Mouse (Mus musculus) testis, adult 2 months (tissue): ENCODE results near the gene Rflna. TPM values are rescaled to one million over a fixed set of nuclear protein-coding genes. Genes with fewer than 3 reads are reported as not detected.

ENCODE experiments used
- H3K27ac ChIP-seq: fragments of 200-500 bp; 2 replicates; pipeline ENCODE4 v1.5.1; 2012; ENCODE audit warnings: low read depth, low read length; ENCODE audit not compliant: control insufficient read depth, insufficient read depth
- H3K27me3 ChIP-seq: fragments of 200-500 bp; 2 replicates; pipeline ENCODE4 v1.6.1; 2012; ENCODE audit warnings: mild to moderate bottlenecking, low read length, moderate library complexity; ENCODE audit not compliant: control insufficient read depth, insufficient read depth
- H3K36me3 ChIP-seq: fragments of 200-500 bp; 2 replicates; pipeline ENCODE4 v1.6.1; 2012; ENCODE audit warnings: mild to moderate bottlenecking, low read length; ENCODE audit not compliant: control insufficient read depth, insufficient read depth
- H3K4me1 ChIP-seq: fragments of 200-500 bp; 2 replicates; pipeline ENCODE4 v1.6.1; 2012; ENCODE audit warnings: low read length; ENCODE audit not compliant: control insufficient read depth, insufficient read depth
- H3K4me3 ChIP-seq: fragments of 200-500 bp; 2 replicates; pipeline ENCODE4 v1.5.1; 2012; ENCODE audit warnings: low read depth, mild to moderate bottlenecking, low read length, moderate library complexity, mixed read lengths; ENCODE audit not compliant: control insufficient read depth
- CTCF ChIP-seq: fragments of 200-500 bp; IDR thresholded peaks from 2 replicates; pipeline ENCODE4 v1.5.1; 2012; ENCODE audit warnings: low read depth, mild to moderate bottlenecking, inconsistent platforms, low read length, moderate library complexity; ENCODE audit not compliant: control insufficient read depth, insufficient read depth, insufficient replicate concordance
- POLR2A ChIP-seq: fragments of 200-500 bp; IDR thresholded peaks from 2 replicates; pipeline ENCODE4 v1.6.1; 2012; ENCODE audit warnings: low read depth, mild to moderate bottlenecking, inconsistent platforms, low read length, moderate library complexity; ENCODE audit not compliant: control insufficient read depth
- polyA plus RNA-seq: library from polyadenylated mRNA; depleted of rRNA; stranded (reverse); fragments of >200 nt; gene quantifications from 2 replicates; pipeline ENCODE4 v1.2.3, GENCODE M21; 2012

Rflna gene
- polyA plus RNA-seq, 1 experiment: 0.19 TPM

GRCm38 (mm10) chr5:125052603-125053488 lies 49.8 kb downstream of the Rflna start:
- no peak overlapping the region for H3K27ac ChIP-seq
- H3K4me1 ChIP-seq: peaks cover 2% of the 10 kb centered on the region
- no peaks in the 10 kb centered on the region for H3K27me3 ChIP-seq
- no peaks in the 10 kb centered on the region for H3K36me3 ChIP-seq
- TF ChIP-seq CTCF (no peak), POLR2A (no peak)
- no peak overlapping the region for H3K4me3 ChIP-seq

DNA sequence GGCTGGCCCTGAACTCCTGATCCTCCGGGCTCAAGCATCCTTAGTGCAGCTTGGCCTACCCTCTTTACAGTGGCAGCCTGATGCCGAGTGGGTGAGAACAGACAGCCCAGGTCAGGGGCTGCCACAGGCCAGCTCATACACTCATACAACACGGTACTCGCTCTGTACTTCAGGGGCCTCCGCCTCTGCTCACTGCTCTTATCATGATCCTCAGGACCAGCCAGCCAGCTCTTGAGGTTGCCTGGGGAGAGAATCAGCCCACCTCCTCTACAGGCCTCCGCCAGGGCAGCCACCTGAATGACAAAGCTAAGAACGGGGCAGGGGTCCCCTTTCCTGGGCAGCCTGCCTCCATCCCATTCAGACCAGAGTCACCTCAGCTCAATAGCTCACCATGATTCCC lies 50.6 kb downstream of the Rflna start:
- Histone ChIP-seq H3K4me1 (peaks cover 2% of the 10 kb centered on the region), H3K4me3 (no peak overlapping the region), H3K27me3 (no peaks in the 10 kb centered on the region), H3K36me3 (no peaks in the 10 kb centered on the region), H3K27ac (no peak overlapping the region)
- TF ChIP-seq POLR2A (no peak), CTCF (no peak)

- TF ChIP-seq POLR2A: no peak
- no peak for TF ChIP-seq CTCF
- Histone ChIP-seq H3K27me3 (no peaks in the 10 kb centered on the region), H3K36me3 (no peaks in the 10 kb centered on the region), H3K4me1 (peaks cover 2% of the 10 kb centered on the region), H3K4me3 (no peak overlapping the region), H3K27ac (no peak overlapping the region)
Measured at GRCm38 (mm10) chr5:125055901-125056300, 52.9 kb downstream of the Rflna start.

DNA sequence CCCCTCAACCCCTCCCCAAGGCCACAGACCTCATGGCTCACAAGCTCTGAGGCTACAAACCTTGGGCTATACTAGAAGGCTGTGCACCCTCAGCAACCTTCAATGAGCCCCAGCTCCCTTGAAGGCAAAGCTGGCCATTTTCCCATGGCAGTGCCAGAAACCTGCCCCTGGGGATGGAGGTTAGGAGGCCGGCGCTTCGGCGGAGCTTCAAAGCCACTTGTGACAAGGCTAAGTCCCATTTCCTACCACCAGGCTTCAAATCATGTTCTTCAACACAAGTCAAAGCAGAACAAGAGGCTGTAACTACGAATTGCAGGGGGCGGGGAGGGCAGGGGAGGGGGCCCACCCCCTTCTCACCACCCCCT lies 53.3 kb downstream of the Rflna start:
- Histone ChIP-seq H3K4me3 (no peak overlapping the region), H3K27me3 (no peaks in the 10 kb centered on the region), H3K4me1 (peaks cover 2% of the 10 kb centered on the region), H3K36me3 (no peaks in the 10 kb centered on the region), H3K27ac (no peak overlapping the region)
- TF ChIP-seq POLR2A (no peak), CTCF (no peak)

DNA sequence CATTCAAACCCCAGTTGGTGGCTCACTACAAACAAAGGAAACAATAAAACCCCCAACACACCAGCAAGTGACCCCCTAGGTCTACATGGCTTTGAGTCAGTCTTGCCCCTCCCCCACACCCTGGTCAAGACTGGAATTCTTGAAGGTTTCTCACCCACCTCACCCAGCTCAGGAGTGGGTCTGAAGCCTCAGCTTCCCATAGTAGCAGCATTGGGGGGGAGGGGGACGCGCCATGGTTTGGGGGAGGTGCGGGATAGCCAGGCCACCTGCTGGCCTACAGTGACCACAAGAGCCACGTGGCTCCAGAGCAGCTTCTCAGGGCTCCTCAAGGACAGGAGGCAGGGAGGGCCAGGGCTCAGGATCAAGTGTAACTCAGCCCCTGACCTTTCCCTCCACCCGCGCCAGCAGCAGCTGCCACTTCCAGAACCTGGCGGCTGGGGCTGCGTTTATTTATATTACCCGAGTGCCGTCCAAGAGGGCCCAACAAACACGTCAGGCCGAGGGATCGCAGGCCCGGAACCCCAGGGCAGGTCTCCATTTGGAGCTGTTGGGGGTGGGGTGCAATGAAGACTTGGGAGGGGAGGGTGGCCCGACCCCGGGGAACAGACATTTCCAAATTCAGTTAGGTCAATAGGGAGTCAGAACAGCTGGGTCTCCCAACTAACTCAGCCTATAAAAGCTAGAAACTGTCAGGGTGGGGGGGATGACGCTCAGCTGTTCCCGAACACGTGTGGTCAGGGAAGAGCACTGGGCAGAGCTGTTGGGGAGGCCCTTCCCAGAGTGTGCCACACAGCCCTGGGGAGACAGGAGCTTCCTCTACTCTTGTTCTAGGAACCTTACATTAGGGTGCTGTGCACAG lies 53.9 kb downstream of the Rflna start:
- TF ChIP-seq POLR2A (no peak), CTCF (no peak)
- H3K36me3 ChIP-seq: no peaks in the 10 kb centered on the region
- H3K4me1 ChIP-seq: peaks cover 2% of the 10 kb centered on the region
- H3K27me3 ChIP-seq: no peaks in the 10 kb centered on the region
- H3K4me3 ChIP-seq: no peak overlapping the region
- H3K27ac ChIP-seq: no peak overlapping the region

DNA sequence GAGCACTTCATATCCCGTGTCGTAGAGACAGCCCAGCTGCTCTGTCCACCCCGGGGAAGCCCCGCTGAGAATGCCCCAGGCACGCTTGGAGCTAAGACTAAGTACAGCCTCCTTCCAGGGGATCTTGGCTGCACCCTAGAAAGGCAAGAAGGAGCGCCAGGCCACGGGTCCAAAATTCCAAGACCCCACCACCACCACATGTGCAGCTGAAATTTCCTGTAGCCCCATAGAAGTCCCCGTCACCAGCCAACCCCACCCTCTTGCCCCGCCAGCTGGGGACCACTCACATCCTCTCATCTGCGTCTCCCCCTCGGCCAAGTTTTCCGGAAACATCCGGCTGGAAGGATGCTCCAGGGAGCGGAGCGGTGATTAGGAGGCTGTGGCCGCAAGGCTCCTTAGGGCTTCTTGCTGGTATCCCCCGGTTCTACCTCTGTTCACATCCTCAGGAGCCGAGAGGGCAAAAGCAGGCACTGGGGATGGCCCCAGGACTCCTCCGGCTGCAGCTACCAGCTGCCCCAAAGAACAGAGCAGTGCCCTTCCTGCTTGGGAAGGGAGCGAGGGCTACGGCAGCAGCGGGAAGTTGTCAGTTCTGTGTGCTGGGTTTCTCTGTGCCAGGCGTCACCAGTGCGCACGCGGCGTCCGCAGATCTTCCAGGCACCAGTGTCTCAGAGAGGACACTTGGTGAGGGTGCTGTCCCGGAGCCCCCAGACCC lies 54.7 kb downstream of the Rflna start:
- Histone ChIP-seq H3K27ac (no peak overlapping the region), H3K4me3 (peak overlapping the region; percentile 14), H3K27me3 (no peaks in the 10 kb centered on the region), H3K4me1 (peaks cover 2% of the 10 kb centered on the region), H3K36me3 (no peaks in the 10 kb centered on the region)
- no peak for TF ChIP-seq CTCF
- TF ChIP-seq POLR2A: no peak
